Mouse (Mus musculus) G1E-ER4 (cell line): ENCODE data around the gene Rpe. TPM values are rescaled to one million over a fixed set of nuclear protein-coding genes. Genes with fewer than 3 reads are reported as not detected.

Experiments
- GATA1 ChIP-seq: IDR thresholded peaks from one replicate; pipeline ENCODE4 v1.8.0; 2012; ENCODE audit warnings: low read length, inconsistent platforms
- polyA plus RNA-seq: library from polyadenylated mRNA; stranded (reverse); fragments of >175 nt; gene quantifications from 2 replicates; pipeline ENCODE4 v1.2.3, GENCODE M21; 2012

The Rpe gene
- polyA plus RNA-seq = 21.6 and 25.7 TPM in 2 replicates

DNA sequence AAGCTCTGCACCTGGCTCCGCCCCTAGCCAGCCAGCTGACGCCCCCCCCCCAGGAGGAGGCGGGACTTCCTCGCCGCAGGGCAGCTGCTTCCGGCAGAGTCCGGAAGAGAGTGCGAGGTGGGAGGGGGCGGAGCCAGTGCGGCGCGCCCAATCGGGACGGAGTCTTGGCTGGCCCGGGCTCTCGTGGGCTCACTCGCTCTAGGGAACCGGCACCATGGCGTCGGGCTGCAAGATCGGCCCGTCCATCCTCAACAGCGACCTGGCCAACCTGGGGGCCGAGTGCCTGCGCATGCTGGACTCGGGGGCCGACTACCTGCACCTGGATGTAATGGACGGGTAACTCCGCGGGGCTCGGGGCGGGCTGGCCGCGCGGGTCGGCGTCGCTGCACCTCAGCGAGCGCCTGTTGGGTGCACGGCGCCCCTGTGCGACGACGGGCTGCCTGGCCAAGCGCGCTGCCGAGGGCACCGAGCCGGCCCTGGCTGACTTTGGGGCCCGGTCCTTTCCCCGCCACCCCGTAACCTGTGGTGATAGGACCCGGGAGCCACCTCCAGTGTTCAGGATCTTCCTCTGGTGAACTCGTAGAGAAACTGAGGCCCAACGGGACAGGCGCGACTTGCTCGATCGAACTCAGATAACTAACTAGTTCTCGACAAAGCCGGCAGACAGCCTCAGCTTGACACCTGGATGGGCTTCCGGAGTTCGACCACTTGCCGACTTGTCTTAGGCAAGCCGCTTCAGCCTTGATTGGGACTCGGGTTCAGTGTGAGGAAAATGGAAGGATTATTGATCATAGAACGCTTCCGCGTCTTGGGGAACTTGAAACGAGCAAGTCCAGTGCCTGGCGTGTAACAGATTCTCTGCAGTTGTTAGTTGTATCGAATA is at the start of gene Rpe:
Rpe (plus strand) TSS at position 139 of the 883 bp plus-strand sequence.
- TF ChIP-seq GATA1 = no peak

DNA sequence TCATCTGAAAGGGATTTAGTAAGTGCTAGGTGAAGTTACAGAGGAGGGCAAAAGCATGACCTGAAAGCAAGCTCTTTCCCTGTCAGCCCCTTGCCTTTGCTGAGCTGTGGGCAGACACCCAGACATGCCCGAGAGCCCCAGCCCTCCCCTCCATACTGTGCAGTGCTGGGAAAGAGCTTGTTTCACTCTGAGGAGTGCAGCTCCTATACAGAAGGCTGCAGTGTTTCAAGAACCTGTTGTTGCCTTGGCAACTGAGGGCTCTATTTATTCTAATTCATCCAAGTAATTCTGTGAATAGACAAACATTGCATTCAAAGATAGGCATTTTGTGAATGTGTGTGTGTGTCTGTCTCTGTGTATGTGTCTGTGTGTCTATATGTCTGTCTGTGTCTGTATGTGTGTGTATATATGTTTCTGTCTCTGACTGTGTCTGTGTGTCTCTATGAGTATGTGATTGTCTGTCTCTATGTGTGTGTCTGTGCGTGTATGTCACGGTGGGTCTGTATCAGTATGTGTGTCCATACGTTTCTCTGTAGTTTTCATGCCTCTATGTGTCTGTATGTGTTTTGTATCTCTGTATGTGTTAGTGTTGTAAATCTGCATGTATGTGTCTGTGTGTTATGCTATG is 45.4 kb upstream of the Rpe start:
- TF ChIP-seq GATA1 = no peak

DNA sequence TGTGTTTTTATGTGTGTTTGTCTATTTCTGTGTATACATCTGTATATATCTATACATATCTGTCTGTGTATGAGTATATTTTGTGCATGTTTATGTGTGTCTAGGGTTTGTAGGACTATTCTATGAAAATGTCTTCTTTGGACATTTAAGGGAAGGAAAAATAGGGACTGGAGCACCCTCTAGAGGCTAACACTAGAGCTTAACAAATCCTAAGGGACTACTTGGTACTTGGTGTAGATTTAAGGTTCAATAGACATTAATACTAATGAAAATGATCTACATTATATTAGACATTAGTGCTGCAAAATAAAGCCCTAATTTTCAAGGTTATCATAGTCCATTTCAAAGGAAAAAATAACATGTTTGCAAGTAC is 44.9 kb upstream of the Rpe start:
- no peak for TF ChIP-seq GATA1

- no peak for TF ChIP-seq GATA1
Observed at GRCm38 (mm10) chr1:66671475-66671874, 29.2 kb upstream of the Rpe start.

DNA sequence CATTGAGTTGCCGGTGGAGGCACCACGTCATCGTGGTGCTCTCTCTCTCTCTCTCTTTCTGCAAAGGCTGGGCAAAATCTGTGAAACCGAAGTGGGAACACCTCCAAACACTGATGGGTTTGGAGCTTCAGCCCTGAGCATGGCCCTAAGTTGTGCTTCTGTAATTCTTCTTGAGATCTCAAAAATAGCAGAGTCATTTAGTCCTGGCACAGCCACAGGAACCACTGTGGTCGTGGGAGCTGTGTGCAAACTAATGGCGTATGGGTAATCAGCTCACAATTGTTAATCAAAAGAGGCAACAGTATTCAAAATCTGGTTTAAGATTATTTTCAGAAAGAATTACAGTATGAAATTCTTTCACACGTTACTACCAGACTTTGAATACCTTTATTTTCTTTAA is 27.8 kb upstream of the Rpe start:
- no peak for TF ChIP-seq GATA1

DNA sequence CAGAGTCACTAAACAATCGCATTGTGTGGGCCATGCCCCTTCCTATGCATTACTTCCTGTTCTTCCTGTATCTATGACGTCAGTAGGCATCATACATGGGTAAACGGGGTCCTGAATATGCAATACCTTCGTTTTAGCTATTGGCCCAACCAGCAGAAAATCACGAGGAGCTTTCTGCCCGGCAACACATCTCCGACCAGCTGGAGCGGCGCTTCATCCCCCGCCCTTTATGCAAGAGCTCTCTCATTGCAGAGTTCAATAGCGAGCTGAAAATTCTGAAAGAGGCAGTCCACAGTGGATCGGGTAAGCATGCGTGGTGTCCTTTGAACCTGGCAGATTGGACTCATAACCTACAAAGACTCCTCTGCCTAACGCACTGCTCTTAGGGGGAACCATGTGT is 22.7 kb upstream of the Rpe start:
- no peak for TF ChIP-seq GATA1

DNA sequence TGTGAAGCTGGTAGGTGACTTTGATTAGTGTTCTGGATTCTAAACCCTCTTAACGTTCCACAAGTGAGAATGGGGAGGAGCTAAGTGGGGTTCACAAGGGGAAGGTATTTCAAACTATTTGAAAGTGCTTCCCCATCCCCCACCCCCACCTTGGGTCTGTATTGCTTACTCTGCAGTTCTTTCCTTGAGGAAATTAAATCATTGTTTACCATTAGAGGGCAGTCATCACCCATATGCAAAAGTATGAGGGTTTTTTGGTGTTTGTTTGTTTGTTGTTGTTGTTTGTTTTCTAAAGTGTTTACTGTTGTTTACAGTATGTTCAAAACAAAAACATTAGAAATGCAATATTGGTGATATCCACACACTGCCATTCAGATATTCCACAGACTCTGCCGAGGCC is 22.0 kb upstream of the Rpe start:
- TF ChIP-seq GATA1 = no peak

GRCm38 (mm10) chr1:66682974-66683373 is 17.7 kb upstream of the Rpe start:
- no peak for TF ChIP-seq GATA1

DNA sequence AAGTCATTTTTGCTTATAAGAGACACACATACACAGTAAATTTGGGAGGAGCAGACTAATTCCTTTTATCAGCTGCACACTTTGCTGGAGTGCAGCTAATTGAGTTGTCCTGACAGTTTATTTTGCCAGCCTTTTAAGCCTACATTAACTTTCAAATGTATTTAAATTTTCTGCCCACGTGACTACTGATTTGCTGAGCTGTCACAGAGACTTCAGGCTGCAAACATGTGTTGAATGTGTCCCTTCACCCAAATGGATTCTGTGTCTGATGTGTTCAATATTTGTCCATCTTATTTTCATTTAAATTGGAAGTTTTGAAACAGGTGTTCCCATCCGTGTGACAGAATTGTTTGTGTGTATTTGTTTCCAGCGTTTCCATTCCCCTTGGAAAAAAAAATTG is 8.9 kb upstream of the Rpe start:
- no peak for TF ChIP-seq GATA1

DNA sequence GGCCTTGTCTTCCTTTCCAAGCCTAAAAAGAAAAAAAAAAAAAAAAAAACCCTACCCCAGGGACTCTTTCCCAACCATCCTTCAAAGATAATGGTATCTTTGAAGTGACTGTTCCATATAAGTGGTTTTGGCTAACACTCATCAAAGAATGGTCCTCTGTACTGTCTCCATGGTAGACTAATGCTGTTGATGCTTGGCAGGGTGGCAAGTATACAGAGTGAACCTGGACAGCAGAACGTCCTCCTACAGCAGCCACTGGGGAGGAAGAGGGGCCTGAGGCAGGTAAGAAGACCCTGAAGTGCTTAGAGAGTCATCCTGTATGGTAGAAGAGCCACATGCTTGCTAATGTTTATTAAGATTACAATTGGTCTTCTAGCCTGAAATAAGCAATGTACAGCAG is 8.3 kb upstream of the Rpe start:
- TF ChIP-seq GATA1 = no peak

- TF ChIP-seq GATA1 = no peak
Observed at GRCm38 (mm10) chr1:66692780-66693392, 7.7 kb upstream of the Rpe start.

GRCm38 (mm10) chr1:66694266-66694665 is 6.4 kb upstream of the Rpe start:
- no peak for TF ChIP-seq GATA1

DNA sequence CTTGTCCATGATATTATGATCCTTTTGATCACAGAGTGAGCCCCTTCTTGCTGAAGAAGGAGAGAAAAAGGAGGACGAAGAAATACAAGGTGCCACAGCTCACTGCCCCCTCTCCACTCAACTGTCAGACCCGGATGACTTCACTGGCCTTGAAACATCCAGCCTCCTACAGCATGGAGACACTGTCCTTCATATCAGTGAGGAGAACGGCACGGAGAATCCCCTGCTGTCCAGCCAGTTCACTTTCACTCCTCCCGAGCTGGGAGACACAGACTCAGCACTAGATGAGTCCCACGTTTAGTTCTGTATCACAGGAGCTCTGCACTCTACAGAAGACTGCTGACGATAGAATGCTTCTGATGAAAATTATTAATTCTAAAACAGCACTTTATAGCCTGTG is 5.3 kb upstream of the Rpe start:
- TF ChIP-seq GATA1 = no peak

- TF ChIP-seq GATA1 = no peak
Observed at GRCm38 (mm10) chr1:66700149-66700692, 410 bp upstream of the Rpe start.

DNA sequence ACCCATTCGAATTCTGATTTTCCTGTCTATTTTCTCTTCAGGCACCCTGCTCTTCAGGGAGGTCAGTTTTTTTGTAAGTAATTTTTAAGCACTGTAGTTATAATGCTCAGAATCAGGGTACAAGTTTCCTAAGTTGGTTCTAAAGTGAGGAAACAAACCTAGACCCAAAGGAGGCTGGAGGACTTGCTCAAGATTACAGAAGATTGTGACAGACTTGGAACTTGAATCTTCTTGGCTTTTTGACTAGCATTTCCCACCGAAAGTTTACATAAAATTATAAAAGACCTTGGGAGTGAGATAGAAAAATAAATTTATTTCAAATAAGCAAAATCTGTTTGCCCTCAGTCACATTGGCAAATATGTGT is 927 bp downstream of the Rpe start:
- TF ChIP-seq GATA1 = no peak

DNA sequence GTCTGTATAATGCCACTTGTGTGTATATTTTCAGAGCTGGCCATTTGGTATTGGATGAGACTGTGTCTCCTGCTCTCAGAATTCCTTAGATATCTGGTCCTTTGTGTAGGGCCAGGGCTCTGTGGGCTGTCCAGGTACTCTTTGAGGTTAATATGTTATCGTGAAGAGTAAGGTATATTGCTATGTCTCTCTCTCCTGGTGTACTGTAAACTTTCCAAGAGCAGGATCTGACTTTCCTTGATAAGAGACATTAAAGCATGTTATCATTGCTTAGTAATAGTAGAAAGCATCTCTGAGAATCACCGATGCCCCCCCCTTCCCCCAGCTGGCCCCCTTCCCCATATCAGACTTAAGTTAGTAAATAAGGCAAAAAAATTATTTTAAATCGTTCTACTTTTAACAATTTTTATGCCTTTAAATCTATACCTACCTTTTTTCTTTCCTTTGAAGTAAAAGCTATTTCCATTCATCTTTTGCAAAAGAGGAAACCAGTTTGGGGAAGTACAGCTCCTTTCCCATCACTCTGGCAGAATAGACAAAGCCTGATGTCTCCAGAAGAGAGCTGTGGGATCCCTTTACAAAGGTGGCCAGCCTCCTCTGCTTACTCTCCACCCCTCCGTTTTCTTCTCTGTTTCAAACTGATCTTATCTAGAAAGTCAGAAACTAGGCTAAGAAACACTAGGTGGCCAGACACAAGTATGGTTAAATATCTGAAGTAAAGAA is 2.2 kb downstream of the Rpe start:
- TF ChIP-seq GATA1 = no peak
